Mouse (Mus musculus) heart, embryonic 10.5 days (tissue): ENCODE measurements around the gene Ifngr2. TPM values are rescaled to one million over a fixed set of nuclear protein-coding genes. Genes with fewer than 3 reads are reported as not detected.

Experiments
- DNase-seq: peaks from one replicate; pipeline ENCODE4 v3.0.0-alpha.2; 2017; ENCODE audit warnings: low spot score
- H3K27ac ChIP-seq: fragments of 300-500 bp; sonication (generic); 2 replicates; pipeline ENCODE4 v1.5.1; 2016; ENCODE audit warnings: mild to moderate bottlenecking
- H3K27me3 ChIP-seq: fragments of 300-500 bp; sonication (generic); 2 replicates; pipeline ENCODE4 v1.6.1; 2016; ENCODE audit warnings: mild to moderate bottlenecking; ENCODE audit not compliant: poor library complexity, insufficient read depth, severe bottlenecking
- H3K36me3 ChIP-seq: fragments of 300-500 bp; sonication (generic); 2 replicates; pipeline ENCODE4 v1.6.1; 2016; ENCODE audit warnings: mild to moderate bottlenecking, moderate library complexity
- H3K4me1 ChIP-seq: fragments of 300-500 bp; sonication (generic); 2 replicates; pipeline ENCODE4 v1.6.1; 2016; ENCODE audit warnings: mild to moderate bottlenecking
- H3K4me3 ChIP-seq: fragments of 300-500 bp; sonication (generic); 2 replicates; pipeline ENCODE4 v1.5.1; 2016; ENCODE audit warnings: mild to moderate bottlenecking, moderate library complexity
- H3K9me3 ChIP-seq: fragments of 300-500 bp; sonication (generic); 2 replicates; pipeline ENCODE4 v1.6.1; 2016; ENCODE audit warnings: mild to moderate bottlenecking, moderate library complexity
- WGBS: fragments of 180-500 bp; shearing (Covaris S2); methylation state at CpG from one replicate; pipeline ENCODE4 v1.1.7; 2016; 5-methylcytosine and 5-hydroxymethylcytosine counted together
- polyA plus RNA-seq: library from polyadenylated mRNA; unstranded; fragments of >200 nt; fragmentation: Nextera tagmentation; extraction: Ambion mirVana; gene quantifications from 2 replicates; pipeline ENCODE4 v1.2.1, GENCODE M21; 2016

Ifngr2 gene
- polyA plus RNA-seq, 1 experiment from 2014 or later = 53.7 TPM

DNA sequence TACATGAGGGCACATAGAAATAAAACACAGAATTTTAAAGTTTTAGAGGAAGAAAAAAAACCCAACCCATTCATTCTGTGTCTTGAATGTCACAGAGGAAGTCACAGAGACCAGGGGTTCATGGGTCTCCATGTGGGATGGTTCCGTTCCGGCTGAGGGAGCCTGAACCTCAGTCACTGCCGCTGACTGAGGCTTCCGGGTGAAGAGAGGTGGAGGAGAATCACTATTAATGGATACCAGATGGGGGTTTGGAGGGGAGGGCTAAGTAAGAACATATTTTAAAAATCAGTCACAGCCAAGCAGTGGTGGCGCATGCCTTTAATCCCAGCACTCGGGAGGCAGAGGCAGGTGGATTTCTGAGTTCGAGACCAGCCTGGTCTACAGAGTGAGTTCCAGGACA, 10.3 kb downstream of the Ifngr2 start:
- Histone ChIP-seq H3K4me1 (peaks cover 33% of the 10 kb centered on the region), H3K4me3 (no peak overlapping the region), H3K9me3 (no peaks in the 10 kb centered on the region), H3K27me3 (no peaks in the 10 kb centered on the region), H3K27ac (no peak overlapping the region), H3K36me3 (peaks cover 72% of the 10 kb centered on the region)
- 86% methylated on average over 7 of the region's 7 CpGs for WGBS
- no peak for DNase-seq

DNA sequence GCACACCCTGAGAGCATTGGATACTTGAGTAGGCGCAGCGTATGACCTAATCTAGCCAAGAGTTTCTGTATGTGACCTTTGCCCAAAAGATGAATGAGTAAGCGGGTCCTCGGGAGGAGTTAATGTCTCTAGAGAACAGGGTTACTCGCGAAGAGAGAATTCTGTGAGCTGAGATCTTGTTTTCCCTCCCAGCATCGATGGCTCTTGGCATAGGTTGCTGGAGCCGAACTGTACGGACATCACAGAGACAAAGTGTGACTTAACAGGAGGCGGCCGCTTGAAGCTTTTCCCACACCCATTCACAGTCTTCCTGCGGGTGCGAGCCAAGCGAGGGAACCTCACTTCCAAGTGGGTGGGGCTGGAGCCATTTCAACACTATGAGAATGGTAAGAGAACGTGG, 10.8 kb downstream of the Ifngr2 start:
- no peak for DNase-seq
- WGBS = 94% methylated on average over 15 of the region's 15 CpGs
- Histone ChIP-seq H3K4me3 (no peak overlapping the region), H3K27me3 (no peaks in the 10 kb centered on the region), H3K36me3 (peaks cover 75% of the 10 kb centered on the region), H3K9me3 (no peaks in the 10 kb centered on the region), H3K4me1 (peaks cover 29% of the 10 kb centered on the region), H3K27ac (no peak overlapping the region)

DNA sequence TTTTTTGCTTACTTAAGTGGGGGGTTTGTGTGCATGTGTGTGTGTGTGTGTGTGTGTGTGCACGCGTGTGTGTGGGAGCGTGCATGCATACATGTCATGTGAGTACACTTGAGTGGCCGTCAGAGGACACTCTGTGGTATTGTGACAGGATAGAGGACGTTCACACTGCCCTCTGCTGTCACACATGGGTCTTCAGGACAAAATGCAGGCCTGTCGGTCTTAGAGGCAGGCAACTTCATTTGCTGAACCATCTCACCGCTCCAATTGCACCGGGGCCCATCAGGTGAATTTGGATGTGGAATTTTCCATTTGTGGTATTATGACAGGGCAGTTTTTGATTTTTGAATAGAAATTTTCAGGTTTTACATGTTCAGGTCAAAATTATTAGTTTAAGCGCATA, 14.2 kb downstream of the Ifngr2 start:
- 48% methylated on average over 9 of the region's 9 CpGs for WGBS
- no peaks in the 10 kb centered on the region for H3K9me3 ChIP-seq
- no peak overlapping the region for H3K27ac ChIP-seq
- 0 out of 2 replicates have a peak, but pooled peaks cover 8% of the 10 kb centered on the region for H3K4me1 ChIP-seq
- H3K27me3 ChIP-seq = no peaks in the 10 kb centered on the region
- H3K4me3 ChIP-seq = no peak overlapping the region
- peaks cover 78% of the 10 kb centered on the region for H3K36me3 ChIP-seq
- DNase-seq = no peak

DNA sequence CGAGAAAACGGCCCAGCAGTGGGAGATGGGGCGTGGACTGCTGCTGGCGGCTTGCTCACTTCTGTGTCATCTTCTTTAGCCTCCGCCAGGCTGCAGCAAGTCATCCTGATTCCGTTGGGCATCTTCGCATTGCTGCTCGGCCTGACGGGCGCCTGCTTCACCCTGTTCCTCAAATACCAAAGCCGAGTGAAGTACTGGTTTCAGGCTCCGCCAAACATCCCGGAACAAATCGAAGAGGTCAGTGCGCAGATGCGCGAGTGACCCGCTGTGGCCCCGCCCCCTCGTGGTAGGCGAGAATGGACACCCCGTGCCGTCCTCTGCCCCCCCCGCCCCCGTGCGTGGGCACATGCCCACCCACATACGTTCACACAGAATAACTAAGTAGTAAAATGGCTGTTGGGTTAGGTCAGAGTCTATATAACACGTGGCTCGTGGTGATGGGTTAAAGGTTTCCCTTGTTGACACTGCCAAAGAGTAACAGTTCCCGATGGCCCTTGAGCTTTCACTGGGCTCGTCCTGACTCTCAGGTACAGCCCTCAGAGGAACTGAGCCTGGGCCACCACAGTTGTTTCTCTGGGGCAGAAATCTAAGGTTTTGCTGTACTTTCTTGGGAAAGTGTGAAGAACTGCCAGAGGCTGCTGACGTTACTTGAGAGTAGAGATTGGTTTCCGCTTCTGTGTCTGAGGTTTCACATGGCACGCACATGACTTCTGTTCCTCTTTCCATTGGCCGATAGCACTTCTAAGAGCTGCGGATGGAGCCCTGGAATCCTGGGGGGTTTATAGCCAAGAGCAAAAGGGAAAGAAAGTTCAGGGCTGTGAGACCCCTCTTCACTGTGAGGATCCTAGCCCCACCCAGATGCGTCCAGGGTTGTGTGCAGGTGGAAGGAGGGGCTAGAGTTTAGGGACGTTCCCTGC, 14.9 kb downstream of the Ifngr2 start:
- Histone ChIP-seq H3K36me3 (peaks cover 72% of the 10 kb centered on the region), H3K4me1 (0 out of 2 replicates have a peak, but pooled peaks cover 11% of the 10 kb centered on the region), H3K4me3 (no peak overlapping the region), H3K9me3 (no peaks in the 10 kb centered on the region), H3K27me3 (no peaks in the 10 kb centered on the region), H3K27ac (no peak overlapping the region)
- WGBS = 68% methylated on average over 38 of the region's 38 CpGs
- DNase-seq = no peak

DNA sequence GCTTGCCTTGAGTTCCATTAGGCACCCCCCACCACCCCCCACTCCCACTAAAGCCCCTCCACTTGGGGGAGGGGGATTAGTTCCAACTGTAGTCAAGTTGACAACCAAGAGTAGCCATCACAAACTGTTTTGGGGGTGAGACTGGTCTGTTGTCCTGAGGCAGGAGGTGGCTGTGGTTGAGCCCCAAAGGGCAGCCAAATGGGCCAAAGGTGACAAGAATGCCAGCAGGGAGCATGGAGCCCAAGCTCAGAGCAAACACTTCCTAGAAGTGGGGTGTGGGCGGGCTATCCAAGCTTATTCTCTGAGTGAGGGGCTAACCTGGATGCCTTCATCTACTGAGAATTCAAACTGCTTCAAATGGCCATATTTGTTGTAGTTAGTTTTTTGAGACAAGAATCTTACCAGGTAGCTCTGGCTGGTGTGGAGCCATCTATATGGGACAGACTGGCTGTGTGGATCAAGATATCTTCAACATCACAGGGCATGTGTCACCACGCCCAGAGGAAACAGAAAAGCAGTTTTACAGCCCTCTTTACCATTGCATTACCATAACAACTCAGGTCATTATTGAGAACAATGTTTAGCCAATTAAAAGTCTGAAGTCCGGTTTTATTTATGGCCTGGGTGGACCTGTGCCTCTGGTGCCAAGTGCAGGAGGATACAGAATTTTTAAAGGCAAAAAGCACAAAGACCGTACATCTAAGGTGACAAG, 17.9 kb downstream of the Ifngr2 start:
- Histone ChIP-seq H3K4me1 (0 out of 2 replicates have a peak, but pooled peaks cover 11% of the 10 kb centered on the region), H3K27ac (no peak overlapping the region), H3K27me3 (no peaks in the 10 kb centered on the region), H3K9me3 (no peaks in the 10 kb centered on the region), H3K4me3 (no peak overlapping the region), H3K36me3 (peaks cover 49% of the 10 kb centered on the region)
- 84% methylated on average over 4 of the region's 4 CpGs for WGBS
- no peak for DNase-seq

DNA sequence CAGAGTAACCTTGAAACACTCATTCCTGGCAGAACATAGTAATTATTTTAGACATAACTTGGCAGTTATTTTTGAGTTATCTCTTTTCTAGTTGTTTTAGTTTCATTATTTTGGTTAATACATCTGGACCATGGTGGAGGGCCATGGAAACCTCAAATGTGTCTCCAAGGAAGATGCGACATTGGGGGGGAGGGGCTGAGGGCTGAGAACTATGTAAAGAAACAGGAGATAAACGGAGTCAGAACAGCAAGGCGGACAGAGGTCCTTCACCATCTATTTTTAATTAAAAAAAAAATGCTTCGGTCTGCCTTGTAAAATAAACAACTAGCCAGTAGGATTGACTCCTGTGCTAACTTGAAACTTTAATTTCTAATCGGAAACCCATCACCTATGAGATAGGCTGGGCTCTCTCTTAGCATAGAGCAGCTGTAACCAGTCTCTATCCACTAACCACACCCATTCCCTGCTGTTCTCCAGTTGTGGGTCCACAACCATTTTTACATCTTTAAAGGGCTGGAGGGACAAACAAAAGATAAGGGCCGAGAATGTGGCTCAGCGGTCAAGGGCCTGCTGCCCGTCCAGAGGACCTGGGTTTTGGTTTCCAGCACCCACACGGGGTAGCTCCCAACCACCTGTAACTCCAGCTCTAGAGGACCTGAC, 18.6 kb downstream of the Ifngr2 start:
- DNase-seq = no peak
- H3K4me3 ChIP-seq = no peak overlapping the region
- 0 out of 2 replicates have a peak, but pooled peaks cover 11% of the 10 kb centered on the region for H3K4me1 ChIP-seq
- H3K27ac ChIP-seq = no peak overlapping the region
- H3K27me3 ChIP-seq = no peaks in the 10 kb centered on the region
- no peaks in the 10 kb centered on the region for H3K9me3 ChIP-seq
- H3K36me3 ChIP-seq = peaks cover 43% of the 10 kb centered on the region
- WGBS = 48% methylated on average over 9 of the region's 9 CpGs

DNA sequence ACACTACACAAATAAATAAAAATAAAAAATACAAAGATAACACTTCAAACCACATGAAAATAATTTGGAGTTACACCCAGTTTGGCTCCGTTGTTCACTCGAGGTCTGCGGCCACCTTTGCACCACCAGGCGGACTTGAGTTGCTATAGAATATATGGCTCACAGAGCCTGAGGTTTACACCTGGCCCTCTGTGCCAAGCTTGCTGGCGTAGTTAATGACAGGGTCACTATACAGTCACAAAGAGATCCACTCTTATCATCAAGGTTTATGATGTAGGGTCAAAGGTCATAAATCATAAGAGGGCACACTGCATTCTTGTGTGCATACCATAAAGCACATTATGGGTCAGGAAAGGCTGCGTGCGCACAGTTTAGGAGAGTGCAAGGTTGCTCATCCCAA, 19.1 kb downstream of the Ifngr2 start:
- no peak overlapping the region for H3K27ac ChIP-seq
- no peaks in the 10 kb centered on the region for H3K27me3 ChIP-seq
- peaks cover 37% of the 10 kb centered on the region for H3K36me3 ChIP-seq
- DNase-seq = no peak
- H3K4me3 ChIP-seq = no peak overlapping the region
- 0 out of 2 replicates have a peak, but pooled peaks cover 11% of the 10 kb centered on the region for H3K4me1 ChIP-seq
- 88% methylated on average over 7 of the region's 7 CpGs for WGBS
- no peaks in the 10 kb centered on the region for H3K9me3 ChIP-seq

DNA sequence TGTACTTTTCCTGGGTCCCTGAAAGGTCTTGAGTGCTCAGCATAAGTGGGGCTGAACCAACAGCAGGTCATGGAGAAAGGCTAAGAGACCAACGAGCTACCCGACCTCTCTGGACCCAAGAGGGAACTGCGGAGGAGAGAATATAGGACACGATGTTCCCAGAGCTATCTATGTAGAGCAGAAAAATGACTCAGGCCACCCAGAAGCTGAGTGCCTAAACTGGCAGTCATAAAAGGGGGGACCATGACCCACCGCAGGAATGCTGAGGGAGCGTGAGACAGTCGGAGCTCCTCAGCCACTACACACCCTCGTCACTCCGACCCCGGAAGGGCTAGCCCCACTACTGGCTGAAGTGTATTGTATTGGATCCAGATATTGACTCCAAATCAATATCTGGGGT, 22.1 kb downstream of the Ifngr2 start:
- Histone ChIP-seq H3K4me3 (no peak overlapping the region), H3K27ac (no peak overlapping the region), H3K9me3 (no peaks in the 10 kb centered on the region), H3K27me3 (no peaks in the 10 kb centered on the region), H3K4me1 (0 out of 2 replicates have a peak, but pooled peaks cover 7% of the 10 kb centered on the region), H3K36me3 (peaks cover 8% of the 10 kb centered on the region)
- WGBS = 83% methylated on average over 10 of the region's 10 CpGs
- no peak for DNase-seq

DNA sequence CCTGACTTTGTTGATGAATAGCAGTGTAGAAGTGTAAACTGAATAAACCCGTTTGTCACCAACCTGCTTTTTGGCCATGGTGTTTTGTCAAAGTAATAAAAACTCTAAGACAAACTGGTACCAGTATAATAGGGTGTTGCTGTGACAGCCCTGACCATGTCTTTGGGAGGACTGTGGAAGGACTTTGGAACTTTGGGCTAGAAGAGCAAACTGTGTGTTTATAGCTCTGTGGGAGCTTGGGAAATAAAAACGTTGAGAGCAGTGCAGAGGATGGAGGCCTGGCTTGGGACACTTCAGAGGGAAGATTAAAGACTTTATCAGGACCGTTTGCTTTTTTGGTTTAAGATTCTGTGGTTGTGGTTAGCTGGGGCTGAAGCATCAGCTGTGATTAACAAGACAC, 24.2 kb downstream of the Ifngr2 start:
- Histone ChIP-seq H3K27me3 (no peaks in the 10 kb centered on the region), H3K9me3 (no peaks in the 10 kb centered on the region), H3K36me3 (peaks cover 10% of the 10 kb centered on the region; the same call in 1 of the 2 replicates), H3K27ac (no peak overlapping the region), H3K4me1 (0 out of 2 replicates have a peak, but pooled peaks cover 3% of the 10 kb centered on the region), H3K4me3 (no peak overlapping the region)
- no peak for DNase-seq
- WGBS = 54% methylated on average over 3 of the region's 3 CpGs

DNA sequence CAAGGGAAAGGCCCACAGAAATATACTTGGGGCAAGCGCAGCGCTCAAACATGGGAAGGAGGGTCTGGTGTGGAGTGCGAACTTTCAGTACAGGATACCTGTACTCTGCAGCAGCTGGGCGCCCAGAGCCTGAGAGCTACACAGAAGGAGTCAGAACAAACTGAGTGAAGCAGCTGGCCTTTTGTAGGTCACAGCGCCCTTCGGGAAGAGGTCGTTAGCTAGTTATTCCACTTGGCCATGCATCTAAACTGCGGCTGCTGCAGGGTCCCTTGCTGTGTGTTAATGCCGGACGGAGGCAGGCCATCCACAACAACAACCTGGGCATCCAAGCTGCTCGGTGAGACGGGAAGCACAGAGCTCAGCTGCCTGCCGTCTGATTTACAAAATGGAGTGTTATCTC, 28.3 kb downstream of the Ifngr2 start:
- Histone ChIP-seq H3K27ac (no peak overlapping the region), H3K4me3 (no peak overlapping the region), H3K27me3 (no peaks in the 10 kb centered on the region), H3K36me3 (peaks cover 17% of the 10 kb centered on the region), H3K4me1 (no peaks in the 10 kb centered on the region), H3K9me3 (no peaks in the 10 kb centered on the region)
- no peak for DNase-seq
- 73% methylated on average over 13 of the region's 13 CpGs for WGBS

DNA sequence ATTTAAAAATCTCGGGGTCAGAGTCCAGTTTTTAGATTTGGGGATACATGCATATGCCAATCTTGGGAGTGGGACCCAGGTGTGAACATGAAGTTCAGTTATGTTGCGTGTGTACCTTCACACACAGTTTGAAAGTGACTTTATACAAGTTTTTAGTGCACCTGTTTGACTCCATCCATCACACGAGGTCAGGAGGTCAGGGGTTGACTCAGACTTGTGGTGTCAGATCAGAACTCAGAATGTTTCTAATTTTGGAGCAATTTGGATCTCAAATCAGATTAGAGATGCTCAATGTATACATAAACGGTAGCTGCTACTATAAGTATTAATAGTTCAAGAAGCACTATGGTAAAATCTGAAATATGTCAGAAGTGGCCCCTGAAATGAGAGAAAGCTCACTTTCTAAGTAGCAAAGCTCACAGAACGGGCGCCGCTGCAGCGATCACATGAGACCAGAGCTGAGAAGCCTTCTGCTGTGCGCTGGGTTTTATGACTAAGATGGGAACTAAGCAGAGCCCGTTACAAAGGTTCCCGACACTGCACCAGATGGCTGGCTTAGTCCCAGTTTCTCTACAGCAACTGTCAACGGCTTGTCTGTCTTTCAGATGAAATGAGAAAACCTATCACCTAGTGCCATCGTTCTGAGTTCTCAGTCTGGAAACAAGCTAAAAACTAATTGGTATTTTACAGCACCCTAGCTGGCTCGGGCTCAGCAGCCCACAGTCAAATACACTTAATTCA, 32.3 kb downstream of the Ifngr2 start:
- no peak for DNase-seq
- Histone ChIP-seq H3K36me3 (peaks cover 32% of the 10 kb centered on the region), H3K4me1 (no peaks in the 10 kb centered on the region), H3K27ac (no peak overlapping the region), H3K27me3 (no peaks in the 10 kb centered on the region), H3K9me3 (no peaks in the 10 kb centered on the region), H3K4me3 (no peak overlapping the region)
- 85% methylated on average over 14 of the region's 14 CpGs for WGBS

DNA sequence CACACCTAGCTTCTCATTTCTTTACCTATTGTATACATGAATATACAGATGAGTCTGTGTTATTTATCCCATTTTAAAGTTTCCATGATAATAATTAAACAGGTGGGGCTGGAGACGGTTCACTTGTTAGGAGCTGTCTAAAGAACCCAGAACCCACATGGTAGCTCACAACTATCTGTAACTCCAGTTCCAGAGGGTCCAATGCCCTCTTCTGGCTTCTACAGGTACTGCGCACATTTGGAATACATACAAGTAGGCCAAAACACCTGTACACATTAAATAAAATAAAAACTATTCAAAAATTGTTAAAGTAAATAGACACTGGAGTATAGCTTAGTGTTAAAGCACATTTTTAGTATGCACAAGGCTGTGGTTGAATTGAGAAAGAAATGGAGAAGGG, 35.4 kb downstream of the Ifngr2 start:
- H3K27me3 ChIP-seq = no peaks in the 10 kb centered on the region
- H3K9me3 ChIP-seq = no peaks in the 10 kb centered on the region
- H3K4me1 ChIP-seq = no peaks in the 10 kb centered on the region
- no peak overlapping the region for H3K27ac ChIP-seq
- DNase-seq = no peak
- peaks cover 38% of the 10 kb centered on the region for H3K36me3 ChIP-seq
- WGBS = 75% methylated on average over 2 of the region's 2 CpGs
- H3K4me3 ChIP-seq = no peak overlapping the region
